8 mouse cellular contexts compared by ENCODE assay signal in the genomic region with DNA sequence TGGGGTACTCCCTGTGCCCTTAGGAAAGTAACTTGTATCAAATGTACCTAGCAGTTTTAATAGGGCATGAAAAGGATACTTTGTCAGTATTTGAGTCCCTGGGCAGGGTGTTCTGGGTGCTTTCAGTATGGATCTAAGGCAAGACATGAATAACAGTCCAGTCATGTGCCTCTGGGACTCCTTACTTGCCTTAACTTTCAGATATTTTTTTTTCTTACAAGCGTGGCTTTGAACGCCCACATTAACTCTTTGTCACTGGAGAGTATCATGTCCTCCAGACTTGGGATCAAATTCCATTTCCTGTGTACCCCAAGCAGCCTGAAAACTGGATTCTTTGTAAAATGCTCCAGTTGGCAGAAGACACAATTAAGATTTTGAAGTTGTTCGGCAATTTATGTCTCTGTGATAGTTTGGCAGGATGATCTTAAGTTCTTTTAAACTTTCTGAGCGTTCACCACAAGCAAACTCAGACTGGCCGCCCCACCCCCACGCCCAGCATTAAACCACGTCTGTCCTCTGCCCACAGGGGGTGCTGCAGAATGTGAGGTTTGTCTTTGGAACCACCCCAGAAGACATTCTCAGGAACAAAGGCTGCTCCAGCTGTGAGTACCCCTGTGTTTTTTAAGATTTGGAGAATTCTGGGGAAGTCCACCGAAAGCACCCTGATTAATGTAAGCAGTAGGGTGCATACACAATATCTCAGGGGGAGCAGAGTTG. TPM values are rescaled to one million over a fixed set of nuclear protein-coding genes. Genes with fewer than 3 reads are reported as not detected.
A peak's percentile ranks its signal among the peaks of the same experiment; 100 is the strongest.
DNase-seq lines count a peak whose midpoint lies in the region; ATAC-seq lines count a peak whose summit lies in the region.

No protein-coding gene starts in this region.

- no peaks in the 10 kb centered on the region; the same call in 1 of the 2 replicates for H3K27me3 ChIP-seq in forebrain, embryonic 11.5 days (ENCODE audit: control insufficient read depth, insufficient read depth, low read length)
- no peaks in the 10 kb centered on the region for H3K27me3 ChIP-seq in lung, embryonic 15.5 days

- peak; percentile 61 for DNase-seq in ovary, postnatal 36 days (ENCODE audit: low spot score)
- no peak for DNase-seq in ovary, postnatal 14 days (ENCODE audit: low spot score)
- DNase-seq in forebrain, embryonic 11.5 days (ENCODE audit: low spot score): peak; percentile 61
- peak; percentile 66 for DNase-seq in kidney, adult 18-20 months
- no peak for DNase-seq in spleen, postnatal 14 days (ENCODE audit: low spot score in 2 of 2)
- no peak for DNase-seq in left cerebral cortex, postnatal 36 days (ENCODE audit: low spot score in 2 of 2)

- no peaks in the 10 kb centered on the region; the same call in 1 of the 2 replicates for H3K36me3 ChIP-seq in forebrain, embryonic 11.5 days (ENCODE audit: control insufficient read depth, insufficient read depth, low read length)
- peaks cover 46% of the 10 kb centered on the region for H3K36me3 ChIP-seq in lung, embryonic 15.5 days

- peak overlapping the region; percentile 48; the same call in 1 of the 2 replicates for H3K4me3 ChIP-seq in forebrain, embryonic 11.5 days (ENCODE audit: low read depth, low read length)
- H3K4me3 ChIP-seq in lung, embryonic 15.5 days: peak overlapping the region; percentile 72

- H3K4me2 ChIP-seq in forebrain, embryonic 11.5 days (ENCODE audit: low read depth, low read length, severe bottlenecking): peak overlapping the region; percentile 95
- H3K4me2 ChIP-seq in lung, embryonic 15.5 days: peak overlapping the region; percentile 92

- ATAC-seq in forebrain, embryonic 11.5 days (replicated peaks; ENCODE audit: low FRiP score): no peak
- no peak for ATAC-seq in lung, embryonic 15.5 days (ENCODE audit: borderline replicate concordance, extremely low read depth, low FRiP score, low TSS enrichment)
- no peak for ATAC-seq in cerebellum, adult (ENCODE audit: insufficient number of reproducible peaks, low FRiP score, low TSS enrichment)

- intact Hi-C loops in left cerebral cortex, postnatal 36 days (cut with DNase I): loop anchor here (5.0 to 10.0 kb wide), 3 partner anchors 133 to 662 kb away; no protein-coding TSS in a partner anchor

- WGBS in forebrain, embryonic 11.5 days: 38% methylated on average over 8 of the region's 8 CpGs
- WGBS in lung, embryonic 15.5 days: 17% methylated on average over 8 of the region's 8 CpGs

- H3K9me3 ChIP-seq in forebrain, embryonic 11.5 days (ENCODE audit: control insufficient read depth, low read length): no peaks in the 10 kb centered on the region
- no peaks in the 10 kb centered on the region for H3K9me3 ChIP-seq in lung, embryonic 15.5 days

- H3K4me1 ChIP-seq in forebrain, embryonic 11.5 days (replicated peaks; ENCODE audit: control insufficient read depth, insufficient read depth, low read length): peaks cover 8% of the 10 kb centered on the region; the same call in 1 of the 2 replicates
- peaks cover 56% of the 10 kb centered on the region for H3K4me1 ChIP-seq in lung, embryonic 15.5 days

- no peak overlapping the region for H3K27ac ChIP-seq in forebrain, embryonic 11.5 days (ENCODE audit: low read depth, low read length)
- H3K27ac ChIP-seq in lung, embryonic 15.5 days: peak overlapping the region; percentile 91

- H3K9ac ChIP-seq in forebrain, embryonic 11.5 days (ENCODE audit: low read length): no peak overlapping the region
- H3K9ac ChIP-seq in lung, embryonic 15.5 days: peak overlapping the region; percentile 76

RNA-seq across cellular contexts. Expression of a gene that starts 2.3 kb away (rescaled TPM):
- 61.2 and 63.4 TPM in 2 replicates for polyA plus RNA-seq in forebrain, embryonic 11.5 days (2014; fragmentation: Nextera tagmentation; extraction: Ambion mirVana)
- 184 and 185 TPM in 2 replicates for polyA plus RNA-seq in lung, embryonic 15.5 days (2015; fragmentation: Nextera tagmentation; extraction: Ambion mirVana)
- total RNA-seq in left cerebral cortex, postnatal 36 days (2021): 1 to 10 TPM; 1.7 to 2.1 TPM

Comparison
In these comparisons a context has a peak if more than half of its experiments do, and no peak if none do; other contexts are left out.
1. DNase-seq: peak in ovary, postnatal 36 days (single experiment), forebrain, embryonic 11.5 days (single experiment) and kidney, adult 18-20 months (single experiment); none in ovary, postnatal 14 days (single experiment), spleen, postnatal 14 days (0 of 2) and left cerebral cortex, postnatal 36 days (0 of 2).